Mouse (Mus musculus) liver, embryonic 16.5 days (tissue): Measurements from ENCODE around the gene Peli2. TPM values are rescaled to one million over a fixed set of nuclear protein-coding genes. Genes with fewer than 3 reads are reported as not detected.

Experiments used
- ATAC-seq: fragments of 200-750 bp; cut with Nextera tagmentation; 2 replicates; pipeline ENCODE4 v1.8.0; 2017; ENCODE audit warnings: low read depth, mild to moderate bottlenecking, moderate number of reproducible peaks, moderate library complexity
- H3K27ac ChIP-seq: fragments of 300-500 bp; sonication (generic); 2 replicates; pipeline ENCODE4 v1.5.1; 2014; ENCODE audit warnings: mild to moderate bottlenecking, low read length
- H3K27me3 ChIP-seq: fragments of 300-500 bp; sonication (generic); 2 replicates; pipeline ENCODE4 v1.6.1; 2014; ENCODE audit warnings: low read depth, low read length, mixed read lengths; ENCODE audit not compliant: control insufficient read depth, insufficient read depth
- H3K36me3 ChIP-seq: fragments of 300-500 bp; sonication (generic); 2 replicates; pipeline ENCODE4 v1.6.1; 2014; ENCODE audit warnings: mild to moderate bottlenecking; ENCODE audit not compliant: control insufficient read depth, insufficient read depth
- H3K4me1 ChIP-seq: fragments of 300-500 bp; sonication (generic); 2 replicates; pipeline ENCODE4 v1.6.1; 2014; ENCODE audit warnings: low read depth, low read length, mixed read lengths; ENCODE audit not compliant: control insufficient read depth
- H3K4me2 ChIP-seq: fragments of 300-500 bp; sonication (generic); 2 replicates; pipeline ENCODE4 v1.6.1; 2014; ENCODE audit warnings: low read depth, low read length, mixed read lengths
- H3K4me3 ChIP-seq: fragments of 300-500 bp; sonication (generic); 2 replicates; pipeline ENCODE4 v1.5.1; 2014; ENCODE audit warnings: low read depth, mild to moderate bottlenecking, low read length
- H3K9ac ChIP-seq: fragments of 300-500 bp; sonication (generic); 2 replicates; pipeline ENCODE4 v1.6.1; 2014; ENCODE audit warnings: low read depth, low read length
- H3K9me3 ChIP-seq: fragments of 300-500 bp; sonication (generic); replicated peaks from 2 replicates; pipeline ENCODE4 v1.6.1; 2016; ENCODE audit warnings: low read length; ENCODE audit not compliant: control insufficient read depth
- WGBS: fragments of 180-500 bp; shearing (Covaris S2); extraction: QIAGEN DNeasy Blood & Tissue Kit; methylation state at CpG from one replicate; pipeline ENCODE4 v1.1.7; 2014; ENCODE audit not compliant: insufficient replicate concordance; 5-methylcytosine and 5-hydroxymethylcytosine counted together
- polyA plus RNA-seq: library from polyadenylated mRNA; unstranded; fragments of >200 nt; fragmentation: Nextera tagmentation; extraction: Ambion mirVana; gene quantifications from 2 replicates; pipeline ENCODE4 v1.2.1, GENCODE M21; 2015

Peli2 gene
- polyA plus RNA-seq, 1 experiment from 2014 or later = 1.7 TPM

- Histone ChIP-seq H3K27me3 (no peaks in the 10 kb centered on the region), H3K4me1 (no peaks in the 10 kb centered on the region; the same call in 1 of the 2 replicates), H3K27ac (no peak overlapping the region), H3K4me2 (no peak overlapping the region), H3K9me3 (no peaks in the 10 kb centered on the region), H3K4me3 (no peak overlapping the region), H3K9ac (no peak overlapping the region), H3K36me3 (no peaks in the 10 kb centered on the region)
- 59% methylated on average over 8 of the region's 8 CpGs for WGBS
- no peak for ATAC-seq
Observed at GRCm38 (mm10) chr14:48164917-48165316, 44.3 kb downstream of the Peli2 start.

- WGBS = 63% methylated on average over 9 of the region's 9 CpGs
- no peaks in the 10 kb centered on the region for H3K27me3 ChIP-seq
- no peak overlapping the region for H3K4me3 ChIP-seq
- H3K36me3 ChIP-seq = no peaks in the 10 kb centered on the region
- ATAC-seq = no peak
- H3K4me1 ChIP-seq = no peaks in the 10 kb centered on the region; the same call in 1 of the 2 replicates
- H3K4me2 ChIP-seq = no peak overlapping the region
- H3K9me3 ChIP-seq = no peaks in the 10 kb centered on the region
- H3K9ac ChIP-seq = no peak overlapping the region
- no peak overlapping the region for H3K27ac ChIP-seq
Observed at GRCm38 (mm10) chr14:48166396-48166795, 45.8 kb downstream of the Peli2 start.

- WGBS = 50% methylated on average over 3 of the region's 3 CpGs
- H3K4me2 ChIP-seq = no peak overlapping the region
Observed at GRCm38 (mm10) chr14:48167020-48167419, 46.4 kb downstream of the Peli2 start.

GRCm38 (mm10) chr14:48168116-48168515 is 47.5 kb downstream of the Peli2 start:
- H3K27me3 ChIP-seq = no peaks in the 10 kb centered on the region
- no peak overlapping the region for H3K27ac ChIP-seq
- 68% methylated on average over 6 of the region's 6 CpGs for whole genome bisulfite sequencing
- H3K9me3 ChIP-seq = no peaks in the 10 kb centered on the region
- no peaks in the 10 kb centered on the region for H3K36me3 ChIP-seq
- no peak overlapping the region for H3K4me3 ChIP-seq
- no peak overlapping the region for H3K9ac ChIP-seq
- ATAC-seq = no peak
- H3K4me2 ChIP-seq = no peak overlapping the region
- no peaks in the 10 kb centered on the region; the same call in 1 of the 2 replicates for H3K4me1 ChIP-seq

More at GRCm38 (mm10) chr14:48167020-48167419, 46.4 kb downstream of the Peli2 start:
- H3K9ac ChIP-seq = no peak overlapping the region
- H3K27me3 ChIP-seq = no peaks in the 10 kb centered on the region
- H3K9me3 ChIP-seq = no peaks in the 10 kb centered on the region
- H3K27ac ChIP-seq = no peak overlapping the region
- ATAC-seq = no peak
- H3K4me1 ChIP-seq = no peaks in the 10 kb centered on the region; the same call in 1 of the 2 replicates
- H3K4me3 ChIP-seq = no peak overlapping the region
- no peaks in the 10 kb centered on the region for H3K36me3 ChIP-seq

GRCm38 (mm10) chr14:48169970-48170369 is 49.3 kb downstream of the Peli2 start:
- Histone ChIP-seq H3K9me3 (no peaks in the 10 kb centered on the region), H3K27ac (no peak overlapping the region), H3K4me1 (no peaks in the 10 kb centered on the region; the same call in 1 of the 2 replicates), H3K9ac (no peak overlapping the region), H3K4me2 (no peak overlapping the region), H3K4me3 (no peak overlapping the region), H3K27me3 (no peaks in the 10 kb centered on the region), H3K36me3 (no peaks in the 10 kb centered on the region)
- no peak for ATAC-seq
- WGBS = 49% methylated on average over 7 of the region's 7 CpGs

GRCm38 (mm10) chr14:48171268-48171667 is 50.6 kb downstream of the Peli2 start:
- Histone ChIP-seq H3K36me3 (no peaks in the 10 kb centered on the region), H3K4me3 (no peak overlapping the region), H3K27me3 (no peaks in the 10 kb centered on the region), H3K4me2 (no peak overlapping the region), H3K9ac (no peak overlapping the region), H3K27ac (no peak overlapping the region), H3K9me3 (no peaks in the 10 kb centered on the region), H3K4me1 (no peaks in the 10 kb centered on the region)
- 72% methylated on average over 12 of the region's 12 CpGs for WGBS
- no peak for ATAC-seq

- Histone ChIP-seq H3K9me3 (no peaks in the 10 kb centered on the region), H3K36me3 (no peaks in the 10 kb centered on the region), H3K4me2 (no peak overlapping the region), H3K27me3 (no peaks in the 10 kb centered on the region), H3K4me1 (no peaks in the 10 kb centered on the region), H3K27ac (no peak overlapping the region), H3K4me3 (no peak overlapping the region), H3K9ac (no peak overlapping the region)
- peak; percentile 69; the same call in 1 of the 2 replicates for ATAC-seq
- 45% methylated on average over 8 of the region's 8 CpGs for WGBS
Observed at GRCm38 (mm10) chr14:48172026-48172425, 51.4 kb downstream of the Peli2 start.

GRCm38 (mm10) chr14:48172876-48173275 is 52.3 kb downstream of the Peli2 start:
- no peak overlapping the region for H3K4me3 ChIP-seq
- H3K9me3 ChIP-seq = no peaks in the 10 kb centered on the region
- no peak overlapping the region for H3K9ac ChIP-seq
- no peaks in the 10 kb centered on the region for H3K36me3 ChIP-seq
- 72% methylated on average over 8 of the region's 8 CpGs for WGBS
- H3K27ac ChIP-seq = no peak overlapping the region
- H3K4me1 ChIP-seq = no peaks in the 10 kb centered on the region
- no peaks in the 10 kb centered on the region for H3K27me3 ChIP-seq
- H3K4me2 ChIP-seq = no peak overlapping the region
- ATAC-seq = no peak

- Histone ChIP-seq H3K9ac (no peak overlapping the region), H3K9me3 (no peaks in the 10 kb centered on the region), H3K27ac (no peak overlapping the region), H3K27me3 (no peaks in the 10 kb centered on the region), H3K4me1 (no peaks in the 10 kb centered on the region), H3K36me3 (no peaks in the 10 kb centered on the region), H3K4me3 (no peak overlapping the region), H3K4me2 (no peak overlapping the region)
- no peak for ATAC-seq
- 65% methylated on average over 9 of the region's 9 CpGs for WGBS
Observed at GRCm38 (mm10) chr14:48173840-48174239, 53.2 kb downstream of the Peli2 start.
